Mouse (Mus musculus) CH12.LX (cell line): Measurements from ENCODE around the gene E2f3.

Experiments
- BHLHE40 ChIP-seq: IDR thresholded peaks from 2 replicates; pipeline ENCODE4 v1.6.1; 2011; ENCODE audit warnings: mild to moderate bottlenecking, low read depth, low read length, improper control_type of control experiment
- CTCF ChIP-seq, 2 experiments: IDR thresholded peaks in 1 of 2; conservative IDR thresholded peaks in 1 of 2; 2 replicates each; pipeline ENCODE4 v1.5.1; 2011 to 2012; ENCODE audit warnings: low read depth in 2 of 2, low read length in 2 of 2, improper control_type of control experiment in 1 of 2, inconsistent platforms in 1 of 2, mild to moderate bottlenecking in 1 of 2, moderate library complexity in 1 of 2
- HCFC1 ChIP-seq: IDR thresholded peaks from 2 replicates; pipeline ENCODE4 v1.6.1; 2012; ENCODE audit warnings: low read depth, mild to moderate bottlenecking, inconsistent platforms, low read length, improper control_type of control experiment
- POLR2A ChIP-seq: IDR thresholded peaks from 2 replicates; pipeline ENCODE4 v1.6.1; 2011; ENCODE audit warnings: low read depth, mild to moderate bottlenecking, improper control_type of control experiment, low read length

- TF ChIP-seq POLR2A: no peak
- TF ChIP-seq BHLHE40: no peak
- no peak for TF ChIP-seq CTCF (conservative IDR thresholded peaks at IDR 0.05 in 1 of 2, IDR thresholded peaks at IDR 0.05 in 1 of 2; ENCODE audit: low read depth in 2 of 2, low read length in 2 of 2)
- TF ChIP-seq HCFC1: no peak
These were observed 69.3 kb downstream of the E2f3 start for GRCm38 (mm10) chr13:29916561-29916960.
